Mouse (Mus musculus) C2C12 (cell line): ENCODE measurements around the gene Slit3.

Source experiments
- CEBPB ChIP-seq: IDR thresholded peaks from one replicate; pipeline ENCODE4 v1.6.1; 2011; ENCODE audit warnings: low read depth, mild to moderate bottlenecking, control low read depth, moderate library complexity
- CTCF ChIP-seq: IDR thresholded peaks from one replicate; pipeline ENCODE4 v1.5.1; 2011; ENCODE audit not compliant: control insufficient read depth, insufficient read depth, insufficient read length
- MAX ChIP-seq: IDR thresholded peaks from one replicate; pipeline ENCODE4 v1.6.1; 2011; ENCODE audit warnings: mild to moderate bottlenecking, control low read depth
- MYOG ChIP-seq: IDR thresholded peaks from one replicate; pipeline ENCODE4 v1.6.1; 2011; ENCODE audit not compliant: control insufficient read depth, insufficient read length; ENCODE audit errors: extremely low read depth

- TF ChIP-seq MAX, result no peak
- TF ChIP-seq CEBPB, result no peak
- TF ChIP-seq CTCF, result no peak
- TF ChIP-seq MYOG, result no peak
These were observed 572.6 kb downstream of the Slit3 start for GRCm38 (mm10) chr11:35693625-35694024.
